Mouse (Mus musculus) thymus, adult 2 months (tissue): ENCODE results near the gene AW822073.
"Not testable (repeated sequence)": the region's sequence is repeated elsewhere in the genome, so short reads cannot be mapped to it uniquely, and the experiment has no call there.

ENCODE experiments used
- CTCF ChIP-seq: fragments of 200-500 bp; IDR thresholded peaks from 2 replicates; pipeline ENCODE4 v1.5.1; 2012; ENCODE audit warnings: mild to moderate bottlenecking, control low read depth, low read length, moderate library complexity, borderline replicate concordance; ENCODE audit not compliant: control insufficient read depth, poor library complexity, insufficient read depth; ENCODE audit errors: extremely low read depth
- POLR2A ChIP-seq: fragments of 200-500 bp; IDR thresholded peaks from 2 replicates; pipeline ENCODE4 v1.6.1; 2012; ENCODE audit warnings: mild to moderate bottlenecking, low read length, control low read depth, moderate library complexity; ENCODE audit not compliant: control insufficient read depth, poor library complexity, insufficient read depth; ENCODE audit errors: extremely low read depth

GRCm38 (mm10) chr10:58227798-58228197, 3.1 kb upstream of the AW822073 start:
- TF ChIP-seq CTCF, POLR2A: not testable (repeated sequence)
